Mouse (Mus musculus): ENCODE results near the gene Gadd45a. TPM values are rescaled to one million over a fixed set of nuclear protein-coding genes. Genes with fewer than 3 reads are reported as not detected.
"Not testable (repeated sequence)": the region's sequence is repeated elsewhere in the genome, so short reads cannot be mapped to it uniquely, and the experiment has no call there.

Gadd45a gene
- polyA plus RNA-seq, 2 experiments from 2014 or later = 5.0 to 9.6 TPM

DNA sequence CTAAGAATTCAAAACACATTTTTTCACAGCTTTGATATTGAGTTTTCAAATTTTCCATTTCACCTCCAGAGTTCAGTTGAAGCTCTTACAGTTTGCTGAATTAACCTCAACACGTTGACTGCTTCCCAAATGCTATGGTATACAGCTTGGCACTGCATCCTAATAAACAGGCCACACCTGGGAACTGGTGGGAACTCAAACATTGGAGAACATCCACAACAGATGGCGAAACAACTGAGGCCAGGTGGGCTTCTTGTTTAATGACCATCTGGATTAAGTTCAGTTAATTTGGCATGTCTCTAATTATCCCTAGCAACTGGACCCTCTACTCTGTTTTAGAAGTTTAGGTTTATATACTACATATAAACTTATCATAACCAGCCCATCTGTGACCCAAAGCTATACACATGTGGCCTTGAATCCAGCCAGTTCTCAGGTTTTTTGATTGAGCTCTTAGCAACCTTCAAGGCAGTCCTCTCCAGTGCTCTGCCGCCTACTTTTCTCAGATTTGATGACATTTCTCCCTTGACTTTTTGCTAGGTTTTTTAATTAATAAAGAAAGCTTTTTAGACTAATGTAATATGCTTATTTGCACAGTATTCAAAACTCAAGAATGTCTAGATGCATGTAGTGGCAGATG lies 10.9 kb upstream of the Gadd45a start:
- ATAC-seq = no peak

DNA sequence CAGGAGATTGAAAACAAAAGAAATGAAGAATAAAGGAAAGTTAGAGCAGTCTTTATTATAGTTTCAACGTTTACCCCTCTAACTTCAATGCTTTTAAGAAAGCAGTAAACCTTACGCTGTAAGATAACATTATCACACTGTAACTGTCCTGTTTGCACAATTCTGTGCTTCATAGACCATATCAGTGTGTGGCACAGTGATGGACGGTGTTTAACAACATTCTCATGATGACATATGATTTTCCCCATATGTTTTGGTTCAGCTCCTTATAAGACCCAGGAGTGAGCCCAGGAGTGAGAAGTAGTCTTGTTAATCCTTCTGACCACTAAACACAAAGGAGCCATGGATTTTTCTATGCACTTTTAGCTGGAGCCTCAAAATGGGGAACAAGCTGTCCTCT lies 9.7 kb upstream of the Gadd45a start:
- ATAC-seq = no peak

DNA sequence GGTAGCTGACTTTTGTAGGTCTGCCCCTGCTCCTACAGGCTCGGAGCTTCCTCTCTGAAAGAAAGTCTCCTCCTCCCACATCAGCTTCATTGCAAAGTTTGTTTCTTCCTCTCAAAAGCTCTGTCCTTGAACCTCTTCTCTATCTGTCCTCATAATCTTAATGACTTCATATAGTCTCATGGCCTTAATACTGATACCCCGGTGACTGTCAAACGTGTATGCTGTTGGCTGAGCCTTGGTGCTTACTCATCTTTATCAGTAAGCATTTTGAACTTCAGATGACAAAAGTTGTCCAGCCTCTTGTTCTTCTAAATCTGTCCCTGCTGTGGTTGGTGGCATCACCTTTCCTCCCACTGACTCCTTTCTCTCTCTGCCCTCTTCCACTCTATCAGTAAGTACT lies 8.2 kb upstream of the Gadd45a start:
- ATAC-seq = peak; percentile 18

DNA sequence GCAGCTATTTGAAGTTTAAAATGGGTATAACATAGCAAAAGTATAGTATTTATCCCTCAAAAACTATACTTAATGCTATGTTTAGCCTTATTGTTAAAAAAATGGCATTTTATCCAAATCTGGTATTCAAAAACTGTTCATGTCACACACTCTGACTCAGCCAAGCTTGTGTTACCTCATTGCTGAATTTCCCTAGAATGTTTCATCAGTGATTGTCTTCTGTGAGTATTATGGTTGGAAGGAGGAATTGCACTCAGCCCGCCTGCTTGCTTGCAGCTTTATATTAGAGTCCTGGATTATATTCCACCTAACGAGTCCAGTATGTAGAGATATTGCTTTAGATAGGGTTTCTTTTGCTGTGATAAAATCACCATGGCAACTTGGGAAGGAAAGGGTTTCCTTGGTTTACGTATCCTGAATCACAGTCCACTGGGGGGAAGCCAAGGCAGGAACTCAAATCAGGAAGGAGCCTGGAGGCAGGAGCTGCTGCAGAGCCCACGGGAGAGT lies 3.7 kb upstream of the Gadd45a start:
- ATAC-seq = no peak

DNA sequence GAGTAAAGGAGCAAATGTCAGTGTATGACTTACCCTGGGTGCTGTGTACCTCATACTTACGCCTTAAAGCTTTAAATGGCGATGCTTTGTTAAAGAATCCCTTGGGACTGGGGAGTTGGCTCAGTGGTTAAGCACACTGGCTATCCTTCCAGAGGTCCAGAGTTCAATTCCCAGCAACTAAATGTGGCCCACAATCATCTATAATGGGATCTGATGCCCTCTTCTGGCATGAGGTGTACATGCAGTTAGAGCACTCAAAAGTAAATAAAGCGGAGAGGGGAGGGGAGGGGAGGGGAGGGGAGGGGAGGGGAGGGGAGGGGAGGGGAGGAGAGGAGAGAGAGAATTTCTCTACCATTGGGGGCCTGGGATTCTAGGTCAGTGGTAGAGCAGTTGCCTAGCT lies 1.7 kb upstream of the Gadd45a start:
- no peak for ATAC-seq

DNA sequence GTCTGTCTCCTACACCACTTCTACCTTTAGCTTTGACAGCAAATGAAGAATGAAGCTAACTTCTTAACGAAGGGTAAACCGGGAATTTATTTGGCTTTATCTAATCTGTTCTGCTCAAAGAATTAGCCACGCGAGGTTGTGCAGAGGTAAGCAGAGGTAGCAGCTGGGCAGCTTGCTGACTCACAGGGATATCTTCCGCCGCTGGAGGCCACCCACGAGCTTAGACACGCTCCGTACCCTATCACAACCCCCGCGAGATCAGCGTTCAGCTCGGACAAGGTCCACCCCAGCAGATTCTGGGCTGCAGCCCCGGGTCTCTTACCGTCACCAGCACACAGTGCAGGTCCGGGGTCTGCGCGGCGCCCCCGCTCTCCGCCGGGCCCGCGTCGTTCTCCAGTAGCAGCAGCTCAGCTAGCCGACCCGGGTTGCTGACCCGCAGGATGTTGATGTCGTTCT lies 873 bp downstream of the Gadd45a start:
- ATAC-seq = peak; percentile 43

DNA sequence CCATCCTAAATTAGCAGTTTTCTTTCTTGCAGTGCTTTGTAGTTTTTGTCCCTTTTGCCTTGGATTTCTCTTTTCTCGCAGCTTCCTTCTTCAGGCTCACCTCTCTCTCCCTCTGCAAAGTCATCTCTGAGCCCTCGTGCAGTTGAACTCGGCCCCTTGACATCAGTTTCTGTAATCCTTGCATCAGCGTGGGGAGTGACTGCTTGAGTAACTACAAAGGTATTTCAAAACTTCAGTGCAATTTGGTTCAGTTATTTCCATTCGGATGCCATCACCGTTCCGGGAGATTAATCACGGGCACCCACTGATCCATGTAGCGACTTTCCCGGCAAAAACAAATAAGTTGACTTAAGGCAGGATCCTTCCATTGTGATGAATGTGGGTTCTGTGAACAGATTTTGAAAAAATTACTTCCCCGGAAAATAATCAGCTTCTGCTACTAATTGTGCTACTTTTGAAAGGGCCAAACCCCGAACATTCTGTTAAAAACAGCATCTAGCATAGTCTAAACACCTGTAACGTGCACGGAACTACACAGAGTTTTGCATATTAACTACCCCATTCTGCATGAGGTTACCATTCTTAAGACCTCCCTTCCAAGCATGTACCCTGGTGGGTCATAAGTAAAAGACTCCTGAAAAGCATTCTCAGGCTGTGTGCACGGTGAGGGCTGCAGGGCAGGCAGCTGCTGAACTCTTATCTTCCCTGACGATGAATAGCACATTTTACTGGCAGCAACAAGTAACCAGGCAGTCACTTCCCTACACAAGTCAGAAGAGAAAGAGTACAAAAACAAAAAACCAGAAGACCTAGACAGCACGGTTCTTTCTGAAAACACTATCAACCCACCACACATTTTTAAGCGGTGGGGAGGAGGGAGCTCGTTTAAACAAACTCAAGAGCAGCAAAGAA lies 1.6 kb downstream of the Gadd45a start:
- no peak for ATAC-seq

DNA sequence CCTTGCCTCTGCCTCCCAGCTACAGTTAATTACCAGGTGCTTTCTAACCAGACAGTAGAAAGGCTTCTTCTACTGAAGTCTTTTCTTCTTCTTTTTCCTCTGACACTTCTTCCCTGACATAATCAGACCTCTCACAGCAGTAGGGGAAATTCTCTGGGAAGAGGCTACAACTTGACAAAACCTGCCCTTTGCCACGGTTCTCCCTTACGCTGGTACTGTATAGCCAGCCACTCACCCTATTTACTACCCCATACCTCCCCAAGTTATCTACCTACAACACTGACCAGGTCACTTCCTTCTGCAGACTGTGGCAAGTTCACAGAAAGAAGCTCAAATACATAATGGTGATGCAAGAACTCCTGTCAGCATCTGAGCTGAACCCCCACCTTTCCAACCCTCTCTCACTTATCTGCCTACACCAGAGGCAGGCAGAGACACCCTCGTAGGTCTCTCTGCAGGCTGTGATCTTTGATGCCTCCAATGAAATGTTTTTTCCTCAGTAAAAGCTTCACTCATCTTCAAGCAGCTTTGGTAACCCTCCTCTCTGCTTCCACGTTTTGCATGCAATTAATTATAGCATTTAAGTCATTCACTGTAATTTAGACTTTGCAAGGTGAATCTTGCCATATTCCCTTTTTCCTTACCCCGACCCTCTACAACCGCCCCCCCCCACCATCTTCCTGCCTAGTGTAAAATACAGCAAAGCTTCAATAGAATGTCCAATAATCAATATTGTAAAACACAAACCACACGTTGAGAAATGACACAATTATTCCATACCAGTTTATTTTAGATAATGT lies 2.7 kb downstream of the Gadd45a start:
- no peak for ATAC-seq

DNA sequence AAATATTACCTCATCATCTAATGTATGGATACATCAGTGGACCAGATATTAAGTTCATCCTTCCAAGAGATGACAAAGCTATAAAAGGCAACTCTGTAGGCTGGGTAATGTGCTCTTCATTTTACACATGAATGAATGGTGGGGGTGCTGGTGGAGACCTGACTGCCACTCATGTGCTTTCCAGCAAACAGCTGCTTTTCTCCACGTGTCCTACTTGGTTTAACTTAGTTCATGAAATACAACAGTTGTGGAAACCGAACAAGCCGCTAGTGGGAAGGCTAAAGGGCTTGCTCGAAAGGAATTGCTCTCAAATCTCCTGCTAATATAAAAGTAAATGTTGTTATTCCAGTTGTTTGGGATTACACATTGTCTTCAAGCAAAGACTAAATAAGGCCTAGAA lies 3.7 kb downstream of the Gadd45a start:
- no peak for ATAC-seq

DNA sequence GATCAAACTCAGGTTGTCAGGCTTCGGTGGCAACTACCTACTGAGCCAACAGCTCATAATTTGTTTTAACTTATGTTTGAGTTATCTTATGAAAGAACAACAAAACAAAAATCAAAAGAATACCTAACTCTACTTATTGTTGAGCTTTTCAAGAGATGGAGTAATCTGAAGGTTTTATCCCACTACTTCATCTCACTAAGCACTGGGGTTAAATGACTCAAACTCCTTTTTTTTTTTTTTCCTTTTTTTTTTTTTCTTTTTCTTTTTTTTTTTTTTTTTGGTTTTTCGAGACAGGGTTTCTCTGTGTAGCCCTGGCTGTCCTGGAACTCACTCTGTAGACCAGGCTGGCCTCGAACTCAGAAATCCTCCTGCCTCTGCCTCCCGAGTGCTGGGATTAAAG lies 4.3 kb downstream of the Gadd45a start:
- ATAC-seq = not testable (repeated sequence)

DNA sequence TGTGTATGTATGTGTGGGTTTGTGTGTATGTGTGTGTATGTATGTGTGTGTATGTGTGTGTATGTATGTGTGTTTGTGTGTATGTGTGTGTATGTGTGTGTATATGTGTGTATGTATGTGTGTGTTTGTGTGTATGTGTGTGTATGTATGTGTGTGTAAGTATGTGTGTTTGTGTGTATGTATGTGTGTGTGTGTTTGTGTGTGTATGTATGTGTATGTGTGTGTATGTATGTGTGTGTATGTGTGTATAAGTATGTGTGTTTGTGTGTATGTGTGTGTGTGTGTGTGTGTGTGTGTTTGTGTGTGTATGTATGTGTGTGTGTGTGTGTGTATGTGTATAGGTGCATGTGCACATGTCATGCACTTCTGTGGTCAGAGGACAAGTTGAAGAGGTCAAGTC lies 4.7 kb downstream of the Gadd45a start:
- not testable (repeated sequence) for ATAC-seq

DNA sequence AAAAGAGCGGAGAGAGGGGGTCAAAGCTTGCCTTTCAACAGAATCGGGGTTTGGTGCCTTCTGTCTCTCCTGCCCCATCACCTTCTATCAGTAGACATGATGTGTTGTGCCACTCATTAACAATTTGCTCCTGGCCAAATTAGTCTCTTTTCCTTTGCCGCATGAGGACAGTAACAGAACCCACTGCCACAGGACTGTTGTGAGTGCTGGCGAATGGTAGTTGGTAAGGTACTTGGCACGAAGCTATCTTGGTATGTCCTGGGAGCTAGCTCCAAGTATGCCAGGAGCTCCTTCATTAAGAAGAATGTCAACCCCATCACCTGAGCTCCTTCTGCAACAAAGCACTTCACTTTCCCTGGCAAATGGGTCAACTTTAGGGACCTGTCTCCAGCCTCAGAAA lies 6.4 kb downstream of the Gadd45a start:
- no peak for ATAC-seq

DNA sequence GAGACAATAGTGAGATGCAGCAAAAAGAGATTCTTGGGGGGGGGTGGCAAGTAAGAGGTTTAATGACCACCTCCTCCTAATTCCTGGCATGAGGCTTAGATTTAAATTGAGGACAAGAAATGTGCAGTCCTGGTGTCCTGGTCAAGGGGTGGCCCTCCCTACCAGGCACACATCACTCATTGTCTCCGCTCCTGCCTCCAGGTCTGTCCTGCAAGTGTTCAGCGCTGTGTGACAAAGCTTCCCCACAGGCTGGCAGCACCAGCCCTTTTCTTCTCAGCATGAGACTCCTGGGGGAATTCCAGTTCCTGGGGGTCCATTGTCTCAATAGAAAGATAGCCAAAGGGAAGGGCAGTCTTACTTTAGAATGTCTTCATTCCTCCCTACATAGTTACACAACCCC lies 6.8 kb downstream of the Gadd45a start:
- no peak for ATAC-seq

DNA sequence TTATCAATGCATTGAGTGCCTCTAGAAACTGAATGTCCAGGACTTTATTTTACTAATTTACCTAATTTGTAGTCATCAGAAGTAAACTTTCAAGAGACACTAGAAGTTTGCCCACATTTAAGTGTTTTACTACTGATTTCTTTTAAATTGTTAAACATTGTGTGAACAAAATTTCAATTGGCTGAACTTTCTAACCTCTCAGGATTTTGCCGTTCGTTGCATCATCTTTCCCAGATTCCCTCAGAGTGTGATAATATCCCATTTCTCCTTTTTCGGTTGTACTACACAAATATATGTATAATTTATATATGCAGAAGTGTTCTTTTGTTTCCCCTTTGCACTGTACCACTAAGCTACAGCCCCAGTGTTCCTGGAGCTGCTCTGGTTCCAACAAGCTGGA lies 7.3 kb downstream of the Gadd45a start:
- ATAC-seq = no peak

DNA sequence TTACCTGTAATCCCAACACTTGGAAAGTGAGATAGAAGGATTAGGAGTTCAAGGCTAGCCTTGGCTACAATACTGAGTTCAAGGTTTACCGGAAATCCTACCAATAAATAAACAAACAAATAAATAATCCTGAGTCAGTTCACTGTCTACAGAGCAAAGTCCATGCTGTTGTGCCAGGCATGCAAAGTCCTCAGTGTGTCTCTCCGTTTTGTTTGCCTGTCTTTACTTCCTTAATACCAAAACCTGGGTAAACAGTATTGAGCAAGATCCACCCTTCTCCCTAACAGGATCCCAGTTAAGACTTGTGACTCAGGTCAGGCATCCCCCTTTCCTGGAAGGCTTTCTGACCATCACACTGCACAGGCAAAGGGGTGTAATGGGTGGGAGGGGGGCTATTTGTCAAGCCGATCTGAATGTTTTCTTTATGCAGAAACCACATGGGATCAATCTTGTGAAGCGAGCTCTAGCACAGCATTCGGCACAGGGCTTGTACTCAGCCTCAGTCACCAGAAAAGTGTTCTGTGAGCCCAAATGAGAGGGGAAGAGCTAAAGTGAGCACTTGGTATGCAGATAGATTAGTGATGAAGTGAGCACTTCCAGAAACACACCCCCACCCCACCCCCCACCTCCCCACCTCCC lies 7.8 kb downstream of the Gadd45a start:
- no peak for ATAC-seq

DNA sequence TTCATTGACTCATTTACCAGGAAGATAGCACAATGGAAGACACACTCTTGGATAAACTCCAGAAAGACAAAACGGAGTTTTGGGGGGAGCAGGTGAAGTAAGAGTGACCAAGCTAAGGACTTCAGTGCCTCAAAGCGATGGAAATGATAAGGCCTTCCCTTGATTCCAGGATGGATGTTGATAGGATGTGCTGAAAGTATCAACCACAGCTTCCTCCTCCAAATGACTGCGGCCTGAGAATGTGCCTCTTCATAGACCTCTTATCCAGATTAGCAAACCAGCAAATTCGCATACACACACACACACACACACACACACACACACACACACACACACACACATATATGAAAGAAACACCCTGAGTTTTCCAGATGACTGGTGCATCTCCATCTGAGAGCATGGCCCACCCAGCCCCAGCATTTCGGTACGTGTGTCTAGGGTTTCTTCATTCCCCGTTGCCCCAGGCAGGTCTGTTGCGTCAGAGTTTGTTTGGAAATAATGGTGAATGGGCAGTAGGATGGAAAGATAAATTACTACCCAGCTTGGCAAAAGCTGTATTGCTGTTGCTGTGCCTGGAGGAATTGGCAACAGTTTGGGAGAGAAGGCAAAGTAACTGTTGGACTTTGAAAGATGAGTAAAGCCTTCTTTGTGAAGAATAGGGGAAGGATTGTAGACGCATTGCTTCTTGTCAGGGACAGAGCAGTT lies 9.7 kb downstream of the Gadd45a start:
- no peak for ATAC-seq

DNA sequence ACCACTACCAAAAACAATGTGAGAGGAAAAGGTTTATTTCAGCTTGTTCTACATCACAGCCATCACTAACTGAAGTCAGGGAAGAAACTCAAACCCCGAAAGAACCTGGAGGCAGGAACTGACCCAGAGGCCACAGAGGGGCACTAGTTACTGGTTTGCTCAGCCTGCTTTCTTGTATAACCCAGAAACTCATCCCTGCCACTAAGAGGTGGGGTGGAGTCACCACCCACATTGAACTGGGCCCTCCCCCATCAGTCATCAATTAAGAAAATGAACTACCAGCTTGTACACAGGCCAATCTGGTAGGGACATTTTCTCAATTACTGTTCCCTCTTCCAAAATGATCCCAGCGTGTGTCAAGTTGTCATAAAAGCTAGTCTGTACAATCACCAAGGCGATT lies 10.6 kb downstream of the Gadd45a start:
- ATAC-seq = no peak

DNA sequence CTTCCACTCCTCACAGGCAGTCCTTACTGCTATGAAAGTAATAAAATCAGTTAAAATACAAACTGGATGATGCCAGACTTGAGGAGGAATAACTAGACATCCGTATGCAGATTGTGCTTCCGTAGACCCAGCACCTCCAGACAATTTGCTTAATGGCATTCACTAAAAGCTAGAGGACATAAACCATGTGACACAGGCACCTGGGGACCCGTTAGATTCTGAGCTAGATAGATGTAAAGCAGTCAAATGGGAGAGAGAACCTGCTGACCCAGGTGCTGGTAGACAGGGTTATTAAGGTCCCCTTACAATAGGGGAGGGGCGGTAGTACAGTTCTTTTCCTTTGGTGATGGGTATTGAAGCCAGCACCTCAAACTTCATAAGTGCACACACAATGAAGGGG lies 13.5 kb downstream of the Gadd45a start:
- ATAC-seq = no peak

DNA sequence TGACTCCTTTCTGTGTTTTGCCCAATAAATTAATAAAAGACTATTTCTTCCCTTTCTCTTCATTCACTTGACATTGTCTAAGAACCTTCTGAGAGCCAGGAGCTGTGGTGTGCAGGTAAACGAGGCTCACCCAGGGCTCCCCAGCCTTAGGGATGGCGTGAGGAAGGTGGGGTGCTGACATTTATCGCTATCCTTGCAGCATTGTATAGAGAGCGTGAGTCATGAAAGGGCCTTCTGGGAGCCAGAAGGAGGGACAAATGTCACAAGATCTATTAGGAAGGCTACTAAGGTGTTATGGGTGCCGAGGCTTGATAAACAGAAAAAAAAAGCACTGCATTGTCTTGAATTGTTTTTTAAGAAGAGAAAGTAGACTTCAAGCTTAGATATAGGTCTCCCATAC lies 15.9 kb downstream of the Gadd45a start:
- ATAC-seq = no peak

DNA sequence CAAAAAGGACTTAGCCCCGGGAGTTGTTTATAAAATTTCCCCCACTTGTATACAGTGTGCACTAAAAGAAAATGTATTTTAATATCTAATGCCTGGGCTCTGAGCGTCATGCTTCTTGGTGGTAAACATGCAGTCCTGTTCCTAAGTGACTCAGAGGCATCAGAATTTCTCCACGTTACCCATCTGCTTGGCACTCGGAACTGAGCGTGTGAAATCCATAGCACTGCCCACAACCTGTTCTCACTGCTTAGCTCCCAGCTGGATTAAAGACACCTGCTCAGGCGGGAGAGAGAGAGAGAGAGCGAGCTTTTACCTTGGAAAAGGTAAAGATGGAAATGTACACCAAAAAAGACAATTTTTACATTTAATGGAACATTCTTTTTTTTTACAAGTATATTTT lies 18.3 kb downstream of the Gadd45a start:
- ATAC-seq = not testable (repeated sequence)

DNA sequence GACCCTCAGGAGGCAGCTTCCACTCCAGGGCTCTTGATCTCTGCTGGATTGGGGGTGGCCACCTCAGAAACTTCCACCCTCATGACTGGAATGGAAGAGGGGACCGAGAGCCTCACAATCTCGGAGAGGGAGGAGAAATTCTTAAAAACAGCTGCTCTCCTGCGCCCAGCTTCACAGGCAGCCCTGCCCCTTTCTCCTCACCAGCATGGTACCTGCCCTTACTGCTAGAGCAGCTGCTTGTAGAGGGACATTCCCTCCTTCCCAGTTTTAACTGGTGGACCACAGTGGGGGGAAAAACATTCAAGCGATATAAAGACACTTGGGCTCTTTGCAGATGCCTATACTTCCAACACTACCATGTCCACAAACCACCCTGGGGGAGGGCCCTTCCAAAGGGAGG lies 18.9 kb downstream of the Gadd45a start:
- no peak for ATAC-seq

DNA sequence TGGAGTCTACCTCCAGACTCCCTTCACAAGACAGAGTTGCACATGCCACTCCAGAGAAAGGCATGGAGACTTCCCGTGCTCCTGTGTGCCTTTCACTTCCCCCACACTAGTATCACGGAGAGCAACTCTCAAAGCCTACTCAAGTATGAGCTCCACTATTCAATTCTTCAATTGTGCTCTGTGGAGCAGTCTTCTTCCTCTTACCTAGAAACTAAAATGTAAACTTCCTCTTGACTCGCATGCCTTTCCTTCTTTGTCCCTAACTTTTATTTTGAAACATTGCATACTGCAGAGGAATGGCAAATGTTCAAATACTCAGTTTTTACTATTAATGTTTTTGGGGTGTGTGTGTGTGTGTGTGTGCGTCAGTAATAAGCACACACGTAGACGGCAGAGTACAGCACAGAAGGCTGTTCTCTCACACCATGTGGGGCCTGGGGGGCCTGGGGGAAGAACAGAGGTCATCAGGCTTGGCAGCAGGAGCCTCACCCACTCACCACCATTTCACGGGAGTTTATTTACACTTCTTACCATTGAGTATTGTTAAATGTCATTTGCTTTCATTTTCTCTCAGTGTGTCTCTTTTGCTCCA lies 20.6 kb downstream of the Gadd45a start:
- ATAC-seq = no peak
